30 mouse cellular contexts compared by ENCODE assay signal in genomic region chr2:51588336-51588735, GRCm38 (mm10). TPM values are rescaled to one million over a fixed set of nuclear protein-coding genes. Genes with fewer than 3 reads are reported as not detected.
"Had no signal": no experiment of that assay in that cellular context is flagged by ENCODE, and none has a peak within 500 bp of the region (broad histone marks: within the 10 kb centered on the region; RNA-seq: fewer than 3 reads in every experiment).

No protein-coding gene starts in this region.

- DNase-seq: kidney, adult 18-20 months; kidney, postnatal 14 days; kidney, postnatal 4 days; layer of hippocampus, postnatal 36 days; liver; lung, postnatal 10 days; lung, postnatal 4 days; right cerebral cortex, adult 18-20 months; right cerebral cortex, postnatal 14 days; right cerebral cortex, postnatal 4 days; thymus, postnatal 25 days had no signal

- H3K9me3 ChIP-seq: limb, embryonic 13.5 days; liver, embryonic 12.5 days; liver, embryonic 15.5 days; lung, embryonic 15.5 days; megakaryocyte, embryonic 14.5 days; midbrain, embryonic 10.5 days; midbrain, embryonic 13.5 days had no signal

- ATAC-seq: intestine, embryonic 16.5 days; liver, embryonic 12.5 days; midbrain, embryonic 13.5 days had no signal

- H3K36me3 ChIP-seq: limb, embryonic 13.5 days; liver, embryonic 12.5 days; liver, embryonic 15.5 days; lung, embryonic 15.5 days; midbrain, embryonic 10.5 days; midbrain, embryonic 13.5 days had no signal

- H3K27ac ChIP-seq: left cerebral cortex, adult 2 months; limb, embryonic 13.5 days; liver, embryonic 12.5 days; liver, embryonic 15.5 days; lung, embryonic 15.5 days; midbrain, embryonic 10.5 days; midbrain, embryonic 13.5 days had no signal

- H3K4me2 ChIP-seq: limb, embryonic 13.5 days; liver, embryonic 12.5 days; liver, embryonic 15.5 days; lung, embryonic 15.5 days; midbrain, embryonic 13.5 days had no signal

- H3K4me1 ChIP-seq: liver, embryonic 12.5 days; liver, embryonic 15.5 days; lung, embryonic 15.5 days; megakaryocyte, embryonic 14.5 days had no signal

- H3K9ac ChIP-seq: limb, embryonic 13.5 days; liver, embryonic 12.5 days; liver, embryonic 15.5 days; lung, embryonic 15.5 days; midbrain, embryonic 13.5 days had no signal

- H3K27me3 ChIP-seq: limb, embryonic 13.5 days; liver, embryonic 12.5 days; liver, embryonic 15.5 days; lung, embryonic 15.5 days; megakaryocyte, embryonic 14.5 days; midbrain, embryonic 13.5 days had no signal

- H3K4me3 ChIP-seq: left cerebral cortex, adult 2 months; limb, embryonic 13.5 days; liver, embryonic 12.5 days; liver, embryonic 15.5 days; lung, embryonic 15.5 days; megakaryocyte, embryonic 14.5 days; midbrain, embryonic 10.5 days; midbrain, embryonic 13.5 days had no signal

RNA-seq across cellular contexts. Expression of gene Tas2r134, which starts 39.0 kb away (rescaled TPM):
- total RNA-seq: layer of hippocampus, adult 8-10 months; layer of hippocampus, postnatal 10 days; layer of hippocampus, postnatal 36 days; left cerebral cortex, adult 2 months; left cerebral cortex, postnatal 10 days; left cerebral cortex, postnatal 36 days; midbrain, postnatal 0 days had no signal
- polyA plus RNA-seq: intestine, embryonic 16.5 days; kidney, embryonic 16.5 days; limb, embryonic 13.5 days; liver, embryonic 12.5 days; liver, embryonic 15.5 days; lung, embryonic 15.5 days; midbrain, embryonic 10.5 days; midbrain, embryonic 13.5 days; midbrain, postnatal 0 days; neural tube, embryonic 11.5 days; neural tube, embryonic 14.5 days; stomach, embryonic 14.5 days; thymus, postnatal 0 days had no signal
